Mouse (Mus musculus): ENCODE data around the gene Caprin2.
"Not testable (repeated sequence)": the region's sequence is repeated elsewhere in the genome, so short reads cannot be mapped to it uniquely, and the experiment has no call there.

DNA sequence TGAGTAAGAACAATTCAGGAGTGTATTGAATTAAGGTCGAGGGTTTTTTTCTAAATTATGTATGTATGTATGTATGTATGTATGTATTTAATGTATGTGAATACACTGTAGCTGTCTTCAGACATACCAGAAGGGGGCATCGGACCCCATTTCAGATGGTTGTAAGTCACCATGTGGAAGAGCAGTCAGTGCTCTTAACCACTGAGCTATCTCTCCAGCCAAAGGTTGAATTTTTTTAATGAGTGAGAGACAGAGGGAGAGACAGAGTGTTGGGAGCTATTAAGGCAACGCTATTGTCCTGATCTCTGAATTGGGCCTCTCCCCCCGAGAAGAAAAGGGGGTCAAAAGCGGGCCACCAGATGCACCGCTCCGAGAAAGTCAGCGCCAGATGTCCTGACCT lies 15.9 kb upstream of the Caprin2 start:
- not testable (repeated sequence) for TF ChIP-seq CTCF (conservative IDR thresholded peaks at IDR 0.05; ENCODE audit: low read length); NANOG (IDR thresholded peaks at IDR 0.05; ENCODE audit: borderline replicate concordance, low read length); POU5F1 (IDR thresholded peaks at IDR 0.05; ENCODE audit: borderline replicate concordance, low read length)

Data from E14TG2a.4 (cell line).